Mouse (Mus musculus): ENCODE data around the gene Slamf9.
A peak's percentile ranks its signal among the peaks of the same experiment; 100 is the strongest.

Slamf9 gene

DNA sequence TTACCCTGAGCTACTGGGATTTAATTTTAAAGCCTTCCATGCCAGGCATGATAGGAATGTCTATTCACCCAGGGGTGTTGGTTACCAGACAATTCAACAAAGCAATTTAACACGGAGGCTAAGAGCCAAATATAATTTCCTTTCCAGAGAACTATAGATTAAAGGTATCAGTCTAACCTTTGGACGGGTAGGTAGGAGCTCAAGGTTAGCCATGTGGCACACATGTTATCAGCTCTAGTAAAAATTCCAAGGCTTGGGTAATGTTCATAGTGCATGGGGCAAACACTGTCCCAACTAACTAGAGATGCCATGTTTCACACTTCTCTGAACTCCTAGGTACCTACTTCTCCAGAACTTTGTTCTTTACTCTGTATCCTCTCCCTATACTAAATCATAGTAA, 13.6 kb upstream of the Slamf9 start:
- DNase-seq (ENCODE audit: low read depth, low spot score): no peak

DNA sequence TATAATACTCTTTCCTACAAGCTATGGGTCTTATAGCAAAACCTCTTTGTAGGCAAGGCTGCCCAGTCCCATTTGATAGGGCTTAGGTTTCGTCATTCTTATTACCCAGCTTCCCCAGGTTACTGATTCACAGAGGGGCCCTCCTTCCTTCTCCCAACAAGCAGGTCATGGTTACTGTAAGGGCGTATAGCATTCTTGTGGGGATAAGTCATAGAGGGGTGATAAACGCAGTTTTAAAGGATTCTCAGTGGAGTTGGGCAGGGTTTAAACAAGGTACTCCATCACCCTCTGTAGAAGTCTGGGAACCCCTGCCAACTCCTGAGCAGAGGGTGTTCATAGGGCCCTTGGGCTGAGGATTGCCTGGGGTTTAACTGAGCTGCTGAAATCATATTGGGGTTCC, 12.6 kb upstream of the Slamf9 start:
- no peak for DNase-seq (ENCODE audit: low read depth, low spot score)

DNA sequence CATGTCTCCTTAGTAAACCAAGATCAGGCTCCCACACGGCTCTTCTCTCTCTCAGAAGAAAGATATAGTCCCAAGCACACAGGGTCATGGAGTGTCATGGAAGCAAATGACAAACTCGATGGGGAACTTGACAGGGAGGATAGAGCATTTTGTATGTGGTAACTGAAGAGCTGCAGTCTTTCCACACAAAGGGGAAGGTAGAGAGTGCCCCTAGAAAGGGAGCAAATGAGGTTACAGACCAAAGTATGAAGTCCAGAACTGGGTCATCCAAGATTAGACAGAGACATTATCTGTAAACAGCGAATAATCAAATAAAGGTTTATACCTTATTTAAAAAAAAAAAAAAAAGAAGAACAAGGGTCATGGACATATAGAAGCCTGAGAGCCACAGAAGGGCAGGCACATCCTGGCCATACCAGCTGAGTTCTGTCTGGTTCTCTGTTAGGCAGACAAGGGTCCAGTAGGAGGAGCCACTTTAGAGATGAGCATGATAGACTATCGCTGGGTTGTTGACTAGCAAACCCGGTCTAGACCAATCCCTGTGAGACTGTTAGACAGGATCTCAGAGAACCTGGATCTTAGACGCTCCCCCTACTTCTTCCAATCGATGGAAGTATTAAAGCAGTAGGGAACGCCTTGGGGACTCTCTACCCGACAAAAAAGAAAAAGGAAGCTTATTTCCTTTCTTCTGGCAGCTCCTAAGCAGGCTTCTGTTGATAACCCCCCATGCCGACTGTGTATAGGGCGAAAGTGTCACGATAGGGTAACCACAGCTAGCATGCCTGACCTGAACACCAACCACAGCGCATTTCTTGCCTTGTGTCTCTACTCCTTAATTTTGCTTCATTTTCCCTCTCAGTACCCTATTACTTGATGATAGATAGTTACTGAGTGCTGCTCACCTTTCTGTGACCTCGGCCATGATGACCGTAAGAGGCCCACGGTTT, 11.5 kb upstream of the Slamf9 start:
- DNase-seq (ENCODE audit: low read depth, low spot score): no peak

DNA sequence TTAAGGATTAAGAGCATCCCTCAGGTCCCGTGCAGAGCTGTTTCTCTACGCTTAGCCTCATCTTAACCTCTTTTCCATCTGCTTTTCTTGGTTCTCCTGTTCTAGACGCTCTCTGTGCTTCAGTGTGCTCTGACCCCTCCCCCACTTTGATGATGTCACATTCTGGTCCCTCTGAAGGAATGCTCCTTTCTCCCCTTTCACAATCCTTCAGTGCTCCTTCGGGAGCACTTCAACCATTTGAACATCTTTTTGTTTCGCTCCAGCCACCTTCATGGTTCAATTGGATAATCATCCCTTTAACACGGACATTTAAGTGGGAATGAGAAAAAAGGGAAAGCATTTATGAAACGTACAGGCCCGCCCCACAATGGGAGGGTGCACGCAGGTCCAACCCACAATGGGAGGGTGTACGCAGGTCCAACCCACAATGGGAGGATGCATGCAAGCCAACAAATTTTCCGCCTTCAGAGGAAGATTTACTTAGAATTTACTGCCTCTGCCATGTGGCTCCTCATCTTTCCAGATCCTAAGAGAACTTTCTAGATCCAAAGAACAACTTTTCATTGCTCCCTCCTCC, 6.8 kb upstream of the Slamf9 start:
- no peak for DNase-seq (ENCODE audit: low read depth, low spot score)

DNA sequence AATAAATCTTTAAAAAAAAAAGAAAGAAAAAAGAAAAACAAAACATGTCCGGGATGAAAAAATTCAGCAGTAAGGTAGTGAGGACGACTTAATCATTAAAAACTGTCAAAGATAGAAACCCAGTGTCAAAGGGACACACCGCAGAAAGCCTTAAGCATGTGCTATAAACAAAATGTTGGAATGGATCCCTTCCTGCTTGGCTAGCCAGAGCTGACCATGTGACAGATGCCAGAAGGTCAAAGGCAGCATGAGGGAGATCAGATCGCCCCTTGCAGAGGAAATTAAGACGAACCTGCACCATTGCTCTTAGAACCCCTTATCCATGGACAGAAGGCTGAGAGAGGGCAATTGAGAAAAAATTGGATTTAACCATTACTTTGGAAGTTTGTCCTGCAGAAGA, 5.8 kb upstream of the Slamf9 start:
- DNase-seq (ENCODE audit: low read depth, low spot score): no peak

DNA sequence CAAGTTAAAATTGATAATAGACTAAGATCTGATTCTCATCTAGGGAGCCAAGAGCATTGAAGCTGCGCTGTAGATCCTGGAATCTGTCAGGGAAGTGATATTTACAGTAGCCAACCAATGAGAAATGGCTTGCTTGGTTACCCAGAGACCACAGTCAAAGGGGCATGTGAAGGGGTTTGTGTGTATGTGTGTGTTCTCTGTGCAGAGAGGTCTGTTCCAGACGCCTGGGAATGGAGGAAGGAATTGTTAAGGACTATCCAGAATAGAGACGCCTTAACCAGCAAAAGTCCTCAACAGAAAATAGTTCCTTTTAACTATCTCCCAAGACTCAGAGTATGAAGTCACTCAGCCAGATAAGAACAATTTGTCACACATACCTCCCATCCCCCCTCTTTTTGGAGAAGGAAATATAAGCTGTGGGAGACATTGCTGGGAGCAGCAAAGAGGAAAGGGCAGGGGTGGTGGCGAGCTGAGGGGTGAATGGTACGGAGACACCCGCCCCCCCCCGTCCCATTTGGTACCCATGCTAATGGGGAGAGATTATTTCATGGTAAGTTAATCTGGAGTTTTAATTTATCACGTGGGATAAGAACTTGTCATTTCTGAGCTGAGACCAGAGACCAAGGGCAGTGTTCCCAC, 5.2 kb upstream of the Slamf9 start:
- DNase-seq (ENCODE audit: low read depth, low spot score): no peak

DNA sequence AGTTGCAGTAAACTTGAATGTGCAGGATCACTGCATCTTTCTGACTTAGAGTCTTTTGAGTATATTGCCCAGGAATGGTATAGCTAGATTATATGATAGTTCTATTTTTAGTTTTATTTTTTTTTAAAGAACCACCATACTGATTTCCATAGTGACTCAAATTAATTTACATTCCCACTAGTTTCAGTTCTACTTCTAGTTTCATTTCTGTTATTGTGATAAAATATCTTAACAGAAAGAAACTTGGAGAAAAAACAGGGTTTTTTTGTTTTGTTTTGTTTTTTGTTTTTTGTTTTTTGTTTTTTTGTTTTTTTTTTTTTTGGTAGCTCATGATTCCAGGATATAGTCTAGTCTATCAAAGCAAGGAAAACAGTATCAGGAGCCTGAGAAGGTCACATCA, 2.2 kb upstream of the Slamf9 start:
- DNase-seq (ENCODE audit: low read depth, low spot score): no peak

DNA sequence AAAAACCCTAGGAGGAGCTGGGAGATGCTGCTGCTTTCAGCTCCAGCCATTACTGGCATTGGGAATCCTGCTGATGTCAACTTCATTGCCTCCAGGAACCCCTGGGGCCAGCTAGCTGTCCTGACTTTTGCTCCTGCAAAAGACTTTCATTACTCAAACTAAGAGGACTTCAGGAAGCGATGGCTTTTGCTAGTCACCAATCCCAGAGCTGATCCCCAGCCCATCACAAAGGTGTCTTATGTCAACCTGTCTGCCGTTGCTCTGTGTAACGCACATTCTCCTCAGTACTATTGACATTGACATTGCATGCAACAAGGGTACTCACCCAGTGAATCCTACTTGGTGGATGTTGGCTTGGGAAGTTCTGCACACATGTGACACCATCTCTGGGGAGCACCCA, 962 bp upstream of the Slamf9 start:
- no peak for DNase-seq (ENCODE audit: low read depth, low spot score)

DNA sequence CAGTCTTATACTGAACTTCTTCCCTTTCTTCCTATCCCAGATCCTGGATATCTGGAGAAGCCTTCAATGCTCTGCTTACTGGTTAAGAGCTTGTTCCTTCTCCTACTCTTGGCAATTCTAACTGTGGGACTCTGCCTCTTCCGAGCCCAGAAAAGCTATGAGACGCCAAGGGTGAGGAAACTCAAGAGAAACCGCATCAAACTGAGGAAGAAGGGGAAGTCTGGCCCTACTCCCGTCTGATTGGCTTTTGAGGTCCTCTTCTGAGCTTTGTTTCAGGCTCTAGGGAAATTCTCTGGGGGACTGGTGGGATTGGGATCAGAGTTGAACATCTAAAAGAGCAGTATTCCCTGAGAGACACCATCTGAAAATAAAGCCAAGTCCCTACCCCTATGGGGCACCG, 2.9 kb downstream of the Slamf9 start:
- DNase-seq (ENCODE audit: low read depth, low spot score): no peak

DNA sequence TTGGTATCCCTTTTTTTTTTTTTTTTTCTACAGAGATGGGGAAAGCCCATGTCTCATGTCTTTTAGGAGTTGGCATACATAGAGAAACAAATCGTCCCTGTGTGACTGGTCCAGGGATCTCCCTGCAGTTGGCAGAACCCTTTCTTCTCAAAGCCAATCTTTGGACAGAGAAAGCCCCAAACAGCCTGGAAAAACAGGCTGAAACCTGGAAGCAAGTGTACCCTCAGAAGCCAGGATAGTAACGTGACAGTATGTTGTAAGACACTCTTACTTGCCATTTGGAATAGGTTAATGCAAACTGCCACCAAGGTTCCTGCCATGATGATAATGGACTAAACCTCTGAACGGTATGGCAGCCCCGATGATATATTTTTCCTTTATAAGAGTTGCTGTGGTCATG, 5.2 kb downstream of the Slamf9 start:
- no peak for DNase-seq (ENCODE audit: low read depth, low spot score)

DNA sequence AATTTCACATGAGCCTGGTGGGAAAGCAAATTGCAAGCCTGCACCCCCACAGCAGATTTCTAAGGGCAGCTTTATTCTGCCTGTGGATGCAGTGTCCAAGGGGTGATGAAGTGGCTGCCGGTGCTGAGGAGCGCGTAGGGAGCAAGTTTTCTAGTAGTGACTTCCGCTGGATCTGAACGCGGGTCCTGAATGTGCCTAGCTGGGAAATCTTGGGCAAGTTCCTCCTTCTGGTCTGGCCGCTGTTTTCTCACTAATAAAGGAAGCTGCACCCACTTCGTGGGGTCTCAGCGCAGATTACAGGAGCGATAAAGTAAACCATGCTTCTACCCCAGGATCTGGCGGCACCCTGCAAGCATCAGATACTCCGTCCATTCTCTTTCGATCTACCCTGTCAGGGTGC, 6.0 kb downstream of the Slamf9 start:
- DNase-seq (ENCODE audit: low read depth, low spot score): no peak

DNA sequence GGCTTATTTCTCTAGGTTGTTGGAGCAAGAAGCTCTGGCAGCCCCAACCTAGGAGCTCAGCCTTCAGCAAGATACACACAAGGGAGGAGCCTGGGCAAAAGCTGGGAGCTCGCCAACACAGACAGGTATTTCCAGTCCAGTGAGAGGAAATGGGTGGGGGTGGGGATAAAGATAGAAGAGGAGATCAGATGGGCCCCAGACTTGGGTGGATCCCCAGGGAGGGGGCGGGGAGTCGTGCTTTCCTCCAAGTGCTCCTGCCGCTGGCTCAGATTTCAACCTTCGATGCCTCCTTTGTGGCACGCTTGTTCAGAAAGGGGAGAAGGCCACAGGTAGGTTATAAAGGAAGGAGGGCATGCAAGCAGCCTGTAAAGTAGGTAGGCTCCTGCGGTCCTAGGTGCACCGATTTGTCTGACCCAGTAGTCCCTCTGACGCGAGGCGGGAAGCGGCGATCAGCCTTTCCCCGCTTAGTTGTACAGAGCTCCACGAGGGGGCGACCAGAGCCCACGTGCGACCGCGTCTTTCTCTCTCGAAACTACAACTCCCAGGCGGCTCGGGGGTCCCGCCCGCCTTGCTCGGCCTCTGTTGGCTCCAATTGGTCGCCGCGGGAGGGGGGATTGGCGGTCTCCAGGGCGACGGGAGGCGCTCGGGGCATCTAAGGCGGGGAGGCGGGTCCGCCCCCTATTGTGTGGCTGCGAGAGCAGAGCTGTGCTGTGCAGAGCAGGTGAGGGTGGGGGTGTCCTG, 6.6 kb downstream of the Slamf9 start, which contains the start of gene Igsf9:
Igsf9 (plus strand) TSS at position 249 of the 741 bp plus-strand sequence.
- DNase-seq (ENCODE audit: low read depth, low spot score): peak; percentile 85

DNA sequence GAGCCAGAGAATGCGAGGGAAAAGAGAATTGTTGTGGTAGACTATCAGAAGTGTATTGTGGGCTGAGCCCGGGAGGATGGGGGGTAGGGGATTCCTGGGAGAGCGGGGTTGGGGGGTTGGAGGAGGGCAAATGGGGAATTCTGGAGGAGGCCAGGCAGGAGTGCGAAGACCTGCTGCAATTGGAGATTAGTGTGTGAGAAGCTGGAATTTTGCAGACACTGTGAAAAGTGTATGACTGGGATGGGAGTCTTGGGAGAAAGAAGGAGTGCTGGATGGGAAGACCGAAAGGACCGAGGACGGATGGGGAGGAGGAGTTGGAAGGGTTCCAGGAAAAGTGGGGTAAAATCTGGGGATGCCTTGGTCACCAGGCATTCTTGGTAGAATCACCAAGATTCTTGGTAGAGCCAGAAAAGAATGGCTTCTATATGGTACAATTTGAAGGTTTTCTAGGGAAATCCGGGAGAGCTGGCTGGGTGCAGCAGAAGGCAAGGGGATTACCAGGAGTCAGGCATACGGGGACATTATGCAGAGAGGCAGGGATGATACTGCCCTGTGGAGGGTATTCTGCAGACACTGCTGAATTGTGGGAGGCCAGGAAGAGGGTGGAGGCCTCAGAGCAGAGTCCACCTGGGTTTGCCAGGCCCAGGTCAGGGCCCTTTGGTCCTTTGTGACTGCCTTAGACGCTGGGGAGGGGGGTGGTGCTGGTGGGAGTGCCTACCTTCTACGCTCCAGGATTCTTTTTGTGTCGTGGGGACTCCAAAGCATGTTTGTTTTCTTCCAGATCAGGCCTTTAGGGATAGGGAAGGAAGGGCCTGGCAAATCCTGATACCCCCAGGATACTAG, 7.6 kb downstream of the Slamf9 start:
- DNase-seq (ENCODE audit: low read depth, low spot score): no peak

DNA sequence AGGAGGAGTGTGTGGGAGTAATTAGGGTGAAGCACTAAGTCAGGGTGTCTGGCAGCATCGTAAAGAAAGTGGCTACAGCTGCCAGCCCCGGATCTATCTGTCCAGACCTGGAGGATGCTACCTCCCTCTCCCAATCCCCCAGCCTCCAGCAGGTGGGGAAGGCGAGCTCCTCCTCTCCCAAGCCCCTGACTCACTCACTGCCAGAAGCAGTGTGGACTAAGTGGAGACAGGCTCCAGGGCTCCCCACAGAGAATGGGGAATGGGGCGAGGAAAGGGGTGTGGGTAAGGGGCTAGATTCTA, 8.2 kb downstream of the Slamf9 start:
- no peak for DNase-seq (ENCODE audit: low read depth, low spot score)

DNA sequence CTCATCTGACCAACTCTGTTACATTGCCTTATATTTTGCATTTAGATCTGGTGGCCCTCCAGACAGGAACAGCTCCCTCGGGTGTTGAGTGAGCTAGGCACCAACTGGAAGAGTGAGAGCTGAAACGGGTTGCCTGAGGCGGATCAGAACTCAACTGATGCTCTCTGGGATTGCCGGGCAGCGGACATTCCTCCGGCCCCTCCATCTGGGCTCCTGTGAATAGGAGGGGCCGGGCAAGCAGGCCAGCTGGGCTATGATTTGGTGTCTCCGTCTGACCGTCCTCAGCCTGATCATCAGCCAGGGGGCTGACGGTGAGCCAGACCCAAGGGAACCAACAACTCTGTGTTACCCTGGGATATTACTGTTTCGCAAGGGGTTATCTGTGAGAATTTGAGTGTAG, 9.1 kb downstream of the Slamf9 start:
- DNase-seq (ENCODE audit: low read depth, low spot score): no peak

DNA sequence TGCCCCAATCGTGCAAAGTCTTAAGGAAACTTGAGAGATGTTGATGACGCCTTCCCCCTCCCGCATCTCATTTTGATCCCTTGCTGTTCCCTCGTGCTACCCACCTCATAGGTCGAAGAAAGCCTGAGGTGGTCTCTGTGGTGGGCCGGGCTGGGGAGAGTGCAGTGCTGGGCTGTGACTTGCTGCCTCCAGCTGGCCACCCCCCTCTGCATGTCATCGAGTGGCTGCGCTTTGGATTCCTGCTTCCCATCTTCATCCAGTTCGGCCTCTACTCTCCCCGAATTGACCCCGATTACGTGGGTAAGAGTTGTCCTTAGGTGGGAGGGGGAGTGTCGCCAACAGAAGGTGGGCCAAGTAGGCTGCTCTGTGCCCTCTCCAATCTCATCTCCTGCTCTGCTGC, 9.5 kb downstream of the Slamf9 start:
- DNase-seq (ENCODE audit: low read depth, low spot score): no peak

DNA sequence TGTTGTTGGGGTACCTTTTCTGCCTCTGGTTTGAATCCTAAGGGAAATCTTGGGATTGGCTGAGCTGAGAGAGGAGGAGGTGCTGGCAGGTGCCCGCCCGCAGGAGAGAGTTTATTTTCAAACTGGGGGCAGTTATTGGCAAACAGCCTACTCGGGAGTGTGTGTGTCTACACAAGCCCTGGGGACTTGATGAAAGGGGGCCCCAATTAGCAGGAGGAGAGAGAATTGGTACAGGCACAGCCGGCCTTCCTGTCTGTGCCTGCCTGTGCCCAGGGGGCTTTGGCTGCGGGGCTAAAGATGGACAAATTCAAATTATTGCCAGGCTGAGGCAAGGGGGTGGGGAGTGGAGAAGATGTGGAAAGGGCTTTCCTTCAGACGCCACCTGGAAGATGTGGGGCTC, 10.7 kb downstream of the Slamf9 start:
- DNase-seq (ENCODE audit: low read depth, low spot score): no peak

DNA sequence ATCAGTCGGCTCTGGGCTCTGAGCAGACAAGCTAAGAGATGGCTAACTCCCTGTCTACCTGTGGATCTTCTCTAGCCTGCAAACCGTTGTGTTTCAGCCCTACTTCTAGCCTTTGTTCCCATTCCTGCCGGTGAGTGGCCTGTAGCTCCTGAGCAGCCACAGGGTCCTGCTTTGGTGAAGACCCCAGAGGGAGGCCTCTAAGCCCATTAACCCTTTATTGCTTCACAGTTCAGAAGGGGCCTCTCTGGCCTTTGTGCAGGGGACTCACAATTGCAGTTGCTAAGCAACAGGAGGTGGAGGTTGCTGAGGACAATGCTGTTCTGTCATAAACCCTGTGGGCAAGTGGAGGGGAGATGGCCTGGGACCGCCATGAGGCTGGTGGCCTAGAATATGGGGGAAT, 11.1 kb downstream of the Slamf9 start:
- DNase-seq (ENCODE audit: low read depth, low spot score): no peak

DNA sequence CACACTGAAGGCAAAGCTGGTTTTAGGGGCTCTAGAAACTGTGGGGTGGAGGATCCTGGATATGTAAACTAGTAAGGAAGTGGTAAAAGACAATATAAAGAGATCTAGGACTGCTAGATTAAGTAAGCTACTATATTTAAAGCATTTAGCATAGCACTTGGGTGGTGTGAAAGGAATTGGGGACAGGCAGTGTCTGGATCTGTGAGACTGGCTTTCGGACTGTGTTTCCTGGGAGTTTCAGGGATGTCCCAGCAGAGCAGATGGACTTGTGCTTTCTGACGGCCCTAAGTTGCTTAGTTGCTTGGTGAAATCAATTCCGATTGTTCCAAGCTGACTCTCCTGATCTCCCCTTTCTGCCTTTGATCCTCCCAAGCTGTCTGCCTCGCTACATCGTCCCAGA, 11.5 kb downstream of the Slamf9 start:
- DNase-seq (ENCODE audit: low read depth, low spot score): no peak

DNA sequence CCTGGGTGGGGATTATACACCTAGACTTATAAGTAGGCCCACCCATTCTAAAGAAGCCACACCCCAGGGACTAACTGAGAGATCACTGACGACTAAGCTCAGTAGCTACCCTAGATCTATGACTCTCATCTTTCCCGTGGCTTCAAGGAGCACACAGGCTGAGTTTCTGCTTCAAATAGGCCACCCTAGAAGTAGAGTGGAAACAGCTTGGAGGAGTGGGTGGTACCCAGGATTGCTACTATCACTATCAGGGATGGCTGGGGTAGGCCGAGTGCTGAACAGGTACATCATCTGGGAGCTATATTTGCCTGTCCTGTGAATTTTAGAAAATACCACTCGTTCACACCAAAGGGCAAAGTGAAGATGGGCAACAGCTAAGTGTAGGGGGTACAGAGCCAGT, 12.7 kb downstream of the Slamf9 start:
- DNase-seq (ENCODE audit: low read depth, low spot score): no peak

DNA sequence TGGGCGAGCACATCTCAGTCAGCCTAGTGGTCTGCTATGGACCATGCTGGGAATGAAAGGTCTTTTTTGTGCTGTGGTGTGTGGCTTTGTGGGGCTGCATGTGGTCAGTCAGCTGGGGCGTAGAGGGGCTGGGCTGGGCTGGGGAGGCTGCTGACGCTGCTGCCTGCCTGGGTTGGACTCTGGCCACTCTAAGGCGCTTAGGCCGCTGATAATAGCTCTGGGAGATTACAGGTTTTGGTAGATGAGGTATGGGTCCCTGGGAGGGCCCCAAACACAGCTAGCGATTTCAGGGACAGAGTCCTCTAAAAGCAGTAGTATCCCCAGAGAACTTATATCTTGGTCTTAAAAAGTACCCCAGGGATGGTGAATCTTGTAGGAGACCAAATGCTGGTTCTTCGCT, 13.7 kb downstream of the Slamf9 start:
- no peak for DNase-seq (ENCODE audit: low read depth, low spot score)

Measured in CD4-positive, CD25-positive, alpha-beta regulatory T cell, adult 2 months (primary cell).